Mouse (Mus musculus) forebrain, embryonic 12.5 days (tissue): ENCODE data around the gene Gif. TPM values are rescaled to one million over a fixed set of nuclear protein-coding genes. Genes with fewer than 3 reads are reported as not detected.

Experiments
- ATAC-seq: fragments of 200-750 bp; cut with Nextera tagmentation; 2 replicates; pipeline ENCODE4 v1.8.0; 2017; ENCODE audit warnings: moderate TSS enrichment; ENCODE audit not compliant: low FRiP score
- H3K27ac ChIP-seq: fragments of 300-500 bp; sonication (generic); 2 replicates; pipeline ENCODE4 v1.5.1; 2016; ENCODE audit warnings: mild to moderate bottlenecking
- H3K27me3 ChIP-seq: fragments of 300-500 bp; sonication (generic); 2 replicates; pipeline ENCODE4 v1.6.1; 2016; ENCODE audit warnings: mild to moderate bottlenecking
- H3K36me3 ChIP-seq: fragments of 300-500 bp; sonication (generic); replicated peaks from 2 replicates; pipeline ENCODE4 v1.6.1; 2016; ENCODE audit warnings: mild to moderate bottlenecking
- H3K4me1 ChIP-seq: fragments of 300-500 bp; sonication (generic); 2 replicates; pipeline ENCODE4 v1.6.1; 2016
- H3K4me2 ChIP-seq: fragments of 300-500 bp; sonication (generic); 2 replicates; pipeline ENCODE4 v1.6.1; 2016; ENCODE audit warnings: mild to moderate bottlenecking, moderate library complexity
- H3K4me3 ChIP-seq: fragments of 300-500 bp; sonication (generic); replicated peaks from 2 replicates; pipeline ENCODE4 v1.5.1; 2016; ENCODE audit warnings: mild to moderate bottlenecking
- H3K9ac ChIP-seq: fragments of 300-500 bp; sonication (generic); 2 replicates; pipeline ENCODE4 v1.6.1; 2016; ENCODE audit warnings: mild to moderate bottlenecking
- H3K9me3 ChIP-seq: fragments of 300-500 bp; sonication (generic); 2 replicates; pipeline ENCODE4 v1.6.1; 2016
- WGBS: fragments of 180-500 bp; shearing (Covaris S2); methylation state at CpG from one replicate; pipeline ENCODE4 v1.1.7; 2016; 5-methylcytosine and 5-hydroxymethylcytosine counted together
- polyA plus RNA-seq: library from polyadenylated mRNA; unstranded; fragments of >200 nt; fragmentation: Nextera tagmentation; extraction: Ambion mirVana; gene quantifications from 2 replicates; pipeline ENCODE4 v1.2.1, GENCODE M21; 2016

The Gif gene
- polyA plus RNA-seq, 1 experiment from 2014 or later = not detected

- no peak overlapping the region for H3K4me2 ChIP-seq
- ATAC-seq = no peak
- no peaks in the 10 kb centered on the region for H3K36me3 ChIP-seq
- H3K9ac ChIP-seq = no peak overlapping the region
- H3K4me1 ChIP-seq = peaks cover 17% of the 10 kb centered on the region
- H3K4me3 ChIP-seq = no peak overlapping the region
- no peaks in the 10 kb centered on the region for H3K27me3 ChIP-seq
- H3K27ac ChIP-seq = no peak overlapping the region
- WGBS = 62% methylated on average over 2 of the region's 2 CpGs
- no peaks in the 10 kb centered on the region for H3K9me3 ChIP-seq
Observed at GRCm38 (mm10) chr19:11807251-11807650, 59.9 kb downstream of the Gif start.

- no peak overlapping the region for H3K4me3 ChIP-seq
- H3K9me3 ChIP-seq = no peaks in the 10 kb centered on the region
- H3K27me3 ChIP-seq = no peaks in the 10 kb centered on the region
- WGBS = 37% methylated on average over 6 of the region's 6 CpGs
- H3K36me3 ChIP-seq = no peaks in the 10 kb centered on the region
- H3K4me2 ChIP-seq = no peak overlapping the region
- no peak overlapping the region for H3K27ac ChIP-seq
- H3K9ac ChIP-seq = no peak overlapping the region
- no peak for ATAC-seq
- peaks cover 22% of the 10 kb centered on the region for H3K4me1 ChIP-seq
Observed at GRCm38 (mm10) chr19:11807822-11808221, 60.5 kb downstream of the Gif start.

GRCm38 (mm10) chr19:11808452-11808851, 61.1 kb downstream of the Gif start:
- H3K27me3 ChIP-seq = no peaks in the 10 kb centered on the region
- no peak overlapping the region for H3K4me3 ChIP-seq
- ATAC-seq = no peak
- H3K36me3 ChIP-seq = no peaks in the 10 kb centered on the region
- no peak overlapping the region for H3K4me2 ChIP-seq
- no peak overlapping the region for H3K27ac ChIP-seq
- peaks cover 27% of the 10 kb centered on the region for H3K4me1 ChIP-seq
- WGBS = 92% methylated on average over 2 of the region's 2 CpGs
- no peak overlapping the region for H3K9ac ChIP-seq
- H3K9me3 ChIP-seq = no peaks in the 10 kb centered on the region

- ATAC-seq = no peak
- no peaks in the 10 kb centered on the region for H3K9me3 ChIP-seq
- 87% methylated on average over 5 of the region's 5 CpGs for WGBS
- H3K4me3 ChIP-seq = no peak overlapping the region
- H3K9ac ChIP-seq = no peak overlapping the region
- H3K4me2 ChIP-seq = no peak overlapping the region
- H3K27ac ChIP-seq = no peak overlapping the region
- no peaks in the 10 kb centered on the region for H3K36me3 ChIP-seq
- peaks cover 32% of the 10 kb centered on the region for H3K4me1 ChIP-seq
- peaks cover 5% of the 10 kb centered on the region for H3K27me3 ChIP-seq
Observed at GRCm38 (mm10) chr19:11810003-11810758, 62.8 kb downstream of the Gif start.

GRCm38 (mm10) chr19:11810856-11811255, 63.5 kb downstream of the Gif start:
- WGBS = 89% methylated on average over 1 of the region's 1 CpGs
- H3K4me2 ChIP-seq = no peak overlapping the region
- H3K4me1 ChIP-seq = peaks cover 32% of the 10 kb centered on the region
- no peak overlapping the region for H3K4me3 ChIP-seq
- H3K9me3 ChIP-seq = no peaks in the 10 kb centered on the region
- H3K27me3 ChIP-seq = peaks cover 5% of the 10 kb centered on the region
- no peak overlapping the region for H3K9ac ChIP-seq
- H3K27ac ChIP-seq = no peak overlapping the region
- no peaks in the 10 kb centered on the region for H3K36me3 ChIP-seq
- no peak for ATAC-seq

- no peaks in the 10 kb centered on the region for H3K36me3 ChIP-seq
- H3K27ac ChIP-seq = 0 out of 2 replicates have a peak overlapping the region, but pooled peaks have one; percentile 13
- peaks cover 15% of the 10 kb centered on the region for H3K27me3 ChIP-seq
- no peak overlapping the region for H3K4me3 ChIP-seq
- H3K4me2 ChIP-seq = 0 out of 2 replicates have a peak overlapping the region, but pooled peaks have one; percentile 21
- peaks cover 32% of the 10 kb centered on the region for H3K4me1 ChIP-seq
- 31% methylated on average over 5 of the region's 5 CpGs for WGBS
- peak; percentile 92 for ATAC-seq
- no peak overlapping the region for H3K9ac ChIP-seq
- no peaks in the 10 kb centered on the region for H3K9me3 ChIP-seq
Observed at GRCm38 (mm10) chr19:11811688-11812365, 64.5 kb downstream of the Gif start.

Other genes starting within 250 kb of the Gif start
- gene Ms4a6b, start 231.0 kb upstream of the Gif start, polyA plus RNA-seq = 1.6 and 2.1 TPM in 2 replicates
- not detected in 2 replicates for gene Ms4a4d, start 210.8 kb upstream of the Gif start, polyA plus RNA-seq
- gene Ms4a6d, start 142.7 kb upstream of the Gif start, polyA plus RNA-seq = 1.4 and 1.7 TPM in 2 replicates
- gene Ms4a2, start 123.8 kb upstream of the Gif start, polyA plus RNA-seq = not detected in 2 replicates
- gene Ms4a3, start 106.7 kb upstream of the Gif start, polyA plus RNA-seq = not detected in 2 replicates
- gene Oosp2, start 87.0 kb upstream of the Gif start, polyA plus RNA-seq = not detected in 2 replicates
- gene Oosp1, start 56.4 kb upstream of the Gif start, polyA plus RNA-seq = not detected in 2 replicates
- gene Oosp3, start 50.5 kb upstream of the Gif start, polyA plus RNA-seq = not detected in 2 replicates
- gene Mrpl16, start 22.8 kb downstream of the Gif start, polyA plus RNA-seq = 43.6 and 49.0 TPM in 2 replicates
- gene Stx3, start 71.8 kb downstream of the Gif start, polyA plus RNA-seq = 7.5 and 8.1 TPM in 2 replicates
- not detected in 2 replicates for gene Olfr1417, start 91.7 kb downstream of the Gif start, polyA plus RNA-seq
- gene Olfr1418, start 113.5 kb downstream of the Gif start, polyA plus RNA-seq = not detected in 2 replicates
- not detected in 2 replicates for gene Olfr1419, start 127.6 kb downstream of the Gif start, polyA plus RNA-seq
- 0.06 TPM in 1 of 2 replicates, not detected in the other for gene Olfr1420, start 139.0 kb downstream of the Gif start, polyA plus RNA-seq
- 23.4 and 26.8 TPM in 2 replicates for gene Patl1, start 164.8 kb downstream of the Gif start, polyA plus RNA-seq
- gene Osbp, start 218.4 kb downstream of the Gif start, polyA plus RNA-seq = 5.8 and 6.3 TPM in 2 replicates